Mouse (Mus musculus) embryonic fibroblast, embryonic 13.5 days (primary cell): ENCODE results near the gene Serpina3f.

Source experiments
- CTCF ChIP-seq: IDR thresholded peaks from 2 replicates; pipeline ENCODE4 v1.5.1; 2011; ENCODE audit warnings: mild to moderate bottlenecking, control low read depth, low read length, moderate library complexity, borderline replicate concordance; ENCODE audit not compliant: insufficient read depth
- POLR2A ChIP-seq: IDR thresholded peaks from 2 replicates; pipeline ENCODE4 v1.6.1; 2011; ENCODE audit warnings: low read depth, mild to moderate bottlenecking, control low read depth, low read length, moderate library complexity

DNA sequence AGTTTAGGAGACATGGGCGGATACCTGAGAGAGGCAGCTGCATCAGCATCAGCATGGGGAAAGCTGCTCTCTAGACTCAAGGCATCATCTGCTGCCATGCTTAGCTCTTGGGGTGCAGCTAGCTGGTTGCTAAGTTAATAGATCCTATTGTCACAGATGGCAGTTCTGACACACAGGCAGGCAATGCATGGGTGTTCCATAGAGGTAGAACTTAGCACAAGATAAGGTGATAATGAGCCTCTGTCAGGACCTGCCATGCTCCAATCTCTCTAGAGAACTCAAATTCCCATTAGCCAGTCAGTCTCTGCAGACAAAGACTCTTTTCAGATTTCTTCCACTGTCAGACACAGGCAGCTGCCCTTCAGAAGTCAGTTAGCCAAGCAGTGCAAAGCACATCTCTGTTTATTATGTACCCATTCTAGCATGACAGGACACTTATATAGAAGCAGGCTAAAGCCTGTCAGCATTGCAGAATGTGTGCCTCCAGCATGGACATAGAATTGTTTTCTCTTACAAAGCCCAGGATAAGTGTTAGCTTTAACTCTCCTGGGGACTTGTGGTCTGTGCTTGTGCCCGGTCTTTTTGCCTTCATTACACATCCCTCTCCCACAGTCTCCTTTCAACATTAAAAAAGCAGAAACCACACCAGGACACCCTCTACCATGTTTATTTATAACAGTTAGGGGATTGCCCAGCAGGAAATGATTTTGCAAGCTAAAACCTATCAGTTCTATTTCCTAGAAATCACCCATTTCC lies 477 bp upstream of the Serpina3f start:
- TF ChIP-seq CTCF = no peak
- TF ChIP-seq POLR2A = no peak
